Mouse (Mus musculus) hindbrain, embryonic 15.5 days (tissue): ENCODE results near the gene C5ar2. TPM values are rescaled to one million over a fixed set of nuclear protein-coding genes. Genes with fewer than 3 reads are reported as not detected.

Source experiments
- ATAC-seq: fragments of 200-750 bp; cut with Nextera tagmentation; 2 replicates; pipeline ENCODE4 v1.8.0; 2017; ENCODE audit warnings: low read depth, moderate number of reproducible peaks, moderate TSS enrichment; ENCODE audit not compliant: low FRiP score
- H3K27ac ChIP-seq: fragments of 300-500 bp; sonication (generic); replicated peaks from 2 replicates; pipeline ENCODE4 v1.5.1; 2015; ENCODE audit warnings: mild to moderate bottlenecking, inconsistent platforms
- H3K27me3 ChIP-seq: fragments of 300-500 bp; sonication (generic); 2 replicates; pipeline ENCODE4 v1.6.1; 2015; ENCODE audit warnings: control low read depth, inconsistent platforms
- H3K36me3 ChIP-seq: fragments of 300-500 bp; sonication (generic); 2 replicates; pipeline ENCODE4 v1.6.1; 2015; ENCODE audit warnings: control low read depth, inconsistent platforms
- H3K4me1 ChIP-seq: fragments of 300-500 bp; sonication (generic); replicated peaks from 2 replicates; pipeline ENCODE4 v1.6.1; 2015; ENCODE audit warnings: control low read depth, inconsistent platforms
- H3K4me2 ChIP-seq: fragments of 300-500 bp; sonication (generic); 2 replicates; pipeline ENCODE4 v1.6.1; 2015; ENCODE audit warnings: moderate library complexity, mild to moderate bottlenecking, inconsistent platforms
- H3K4me3 ChIP-seq: fragments of 300-500 bp; sonication (generic); 2 replicates; pipeline ENCODE4 v1.5.1; 2015; ENCODE audit warnings: mild to moderate bottlenecking, inconsistent platforms
- H3K9ac ChIP-seq: fragments of 300-500 bp; sonication (generic); 2 replicates; pipeline ENCODE4 v1.6.1; 2015; ENCODE audit warnings: inconsistent platforms
- H3K9me3 ChIP-seq: fragments of 300-500 bp; sonication (generic); 2 replicates; pipeline ENCODE4 v1.6.1; 2016; ENCODE audit warnings: control low read depth, inconsistent platforms
- WGBS: fragments of 180-500 bp; shearing (Covaris S2); methylation state at CpG from one replicate; pipeline ENCODE4 v1.1.7; 2015; 5-methylcytosine and 5-hydroxymethylcytosine counted together
- polyA plus RNA-seq: library from polyadenylated mRNA; unstranded; fragments of >200 nt; fragmentation: Nextera tagmentation; extraction: Ambion mirVana; gene quantifications from 2 replicates; pipeline ENCODE4 v1.2.1, GENCODE M21; 2015

C5ar2 gene
- polyA plus RNA-seq, 1 experiment from 2014 or later: 0.10 TPM

DNA sequence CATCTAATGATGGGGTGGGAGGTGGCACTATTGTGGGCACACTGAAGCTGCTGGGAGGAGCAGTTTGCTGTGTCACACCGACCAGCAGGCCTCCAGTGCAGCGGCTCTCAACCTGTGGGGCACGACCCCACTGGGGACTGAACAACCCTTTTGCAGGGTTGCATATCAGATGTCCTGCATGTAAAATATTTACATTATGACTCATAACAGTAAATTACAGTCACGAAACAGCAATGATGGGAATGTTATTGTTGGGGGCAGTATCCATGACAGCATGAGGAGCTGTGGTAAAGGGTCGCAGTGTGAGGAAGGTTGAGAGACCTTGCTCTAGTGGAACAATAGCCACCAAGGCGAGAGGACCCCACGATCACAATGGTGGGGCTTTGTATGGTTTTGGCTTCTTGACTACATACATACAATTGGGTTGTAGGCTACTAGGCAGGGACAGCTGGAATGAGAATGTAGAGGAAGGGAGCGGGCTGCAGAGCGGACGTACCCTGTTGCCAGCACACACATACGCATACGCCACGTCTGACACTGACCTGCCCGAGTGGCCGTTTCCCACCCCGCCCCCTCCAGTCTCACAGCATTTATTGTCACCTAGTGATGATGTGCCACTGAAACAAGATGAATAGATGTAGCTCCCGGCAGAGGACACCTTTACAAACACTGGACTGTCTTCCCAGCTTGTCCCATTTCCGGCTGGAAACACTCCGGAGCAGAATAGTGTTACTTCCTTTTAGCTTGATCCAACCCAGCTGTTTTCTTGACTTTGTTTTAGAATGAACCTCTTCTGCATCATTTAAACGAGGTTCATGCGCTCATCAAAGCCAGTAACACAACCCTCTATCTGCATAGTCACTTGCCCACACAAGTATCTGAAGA, 34.9 kb downstream of the C5ar2 start:
- no peak overlapping the region for H3K4me3 ChIP-seq
- ATAC-seq: no peak
- no peak overlapping the region for H3K4me2 ChIP-seq
- no peak overlapping the region for H3K9ac ChIP-seq
- H3K9me3 ChIP-seq: no peaks in the 10 kb centered on the region
- H3K36me3 ChIP-seq: peaks cover 48% of the 10 kb centered on the region; the same call in 1 of the 2 replicates
- no peaks in the 10 kb centered on the region for H3K27me3 ChIP-seq
- 85% methylated on average over 21 of the region's 21 CpGs for WGBS
- H3K27ac ChIP-seq: no peak overlapping the region
- no peaks in the 10 kb centered on the region for H3K4me1 ChIP-seq

DNA sequence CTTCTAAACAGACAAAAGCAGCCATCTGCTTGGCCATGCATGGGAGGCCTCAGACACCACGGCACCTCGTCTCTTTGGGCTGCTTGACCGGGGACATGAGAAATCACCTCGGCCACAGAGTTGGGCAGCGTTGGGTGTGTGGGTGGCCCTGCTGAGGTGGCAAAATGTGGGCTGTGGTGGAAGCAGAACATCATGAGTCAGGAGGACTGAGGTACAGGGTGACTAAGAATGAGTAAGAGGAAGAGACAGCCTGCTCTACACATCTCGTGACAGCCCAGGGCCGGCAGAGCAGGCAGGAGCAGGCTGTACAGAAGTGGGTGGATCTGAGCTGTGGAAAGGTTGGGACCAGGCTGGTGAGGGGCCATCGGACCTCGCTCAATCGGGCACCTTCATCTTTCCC, 36.5 kb downstream of the C5ar2 start:
- H3K9ac ChIP-seq: no peak overlapping the region
- H3K4me2 ChIP-seq: no peak overlapping the region
- no peaks in the 10 kb centered on the region for H3K27me3 ChIP-seq
- H3K9me3 ChIP-seq: no peaks in the 10 kb centered on the region
- H3K4me1 ChIP-seq: no peaks in the 10 kb centered on the region
- H3K27ac ChIP-seq: no peak overlapping the region
- H3K4me3 ChIP-seq: no peak overlapping the region
- WGBS: 92% methylated on average over 10 of the region's 10 CpGs
- peaks cover 47% of the 10 kb centered on the region; the same call in 1 of the 2 replicates for H3K36me3 ChIP-seq
- ATAC-seq: no peak

DNA sequence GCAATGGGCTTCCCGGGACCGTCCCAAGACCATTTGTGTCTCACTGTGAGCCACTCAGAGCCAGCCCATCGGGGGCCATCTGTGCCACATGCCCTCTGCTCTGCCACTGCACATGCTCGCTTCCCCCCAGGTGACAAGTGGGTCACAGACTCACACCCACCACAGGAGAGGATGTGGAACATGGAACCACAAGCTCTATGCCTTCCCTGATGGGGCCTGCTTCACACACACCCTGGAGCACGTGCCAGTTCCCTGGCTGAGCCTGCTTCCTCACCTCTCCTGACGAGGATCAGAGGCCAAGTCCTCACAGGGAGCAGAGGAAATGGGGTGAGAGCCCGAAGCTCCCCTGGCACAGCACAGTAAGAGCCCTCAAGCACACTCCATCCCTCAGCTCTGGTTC, 36.9 kb downstream of the C5ar2 start:
- 87% methylated on average over 7 of the region's 7 CpGs for WGBS
- peaks cover 50% of the 10 kb centered on the region for H3K36me3 ChIP-seq

DNA sequence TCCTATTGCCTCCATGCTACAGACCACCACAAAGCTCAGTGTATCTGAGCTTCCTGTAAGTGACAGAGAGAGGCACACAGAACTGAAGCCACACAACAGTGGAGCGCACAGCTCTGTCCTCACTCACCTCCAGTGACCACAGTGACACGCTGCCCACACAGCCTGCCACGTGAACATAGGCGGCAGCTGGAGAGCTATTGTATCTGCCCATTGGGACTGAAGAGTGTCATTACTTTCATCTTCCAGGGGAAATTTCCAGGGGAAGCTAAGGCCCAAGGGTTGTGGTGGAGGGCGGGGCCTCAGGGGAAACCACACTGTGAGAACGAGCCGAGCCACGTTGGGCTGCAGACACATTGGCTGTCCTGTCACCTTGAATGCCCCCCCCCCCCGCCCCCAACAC, 39.2 kb downstream of the C5ar2 start:
- H3K9ac ChIP-seq: no peak overlapping the region
- peaks cover 44% of the 10 kb centered on the region for H3K36me3 ChIP-seq
- H3K4me2 ChIP-seq: no peak overlapping the region
- WGBS: 81% methylated on average over 9 of the region's 9 CpGs
- H3K4me3 ChIP-seq: no peak overlapping the region
- no peak for ATAC-seq
- H3K9me3 ChIP-seq: no peaks in the 10 kb centered on the region
- no peaks in the 10 kb centered on the region for H3K27me3 ChIP-seq
- no peaks in the 10 kb centered on the region for H3K4me1 ChIP-seq
- H3K27ac ChIP-seq: no peak overlapping the region

More for the DNA sequence above, 36.9 kb downstream of the C5ar2 start:
- no peak overlapping the region for H3K4me2 ChIP-seq
- no peak overlapping the region for H3K9ac ChIP-seq
- H3K27ac ChIP-seq: no peak overlapping the region
- H3K9me3 ChIP-seq: no peaks in the 10 kb centered on the region
- no peaks in the 10 kb centered on the region for H3K27me3 ChIP-seq
- no peak overlapping the region for H3K4me3 ChIP-seq
- H3K4me1 ChIP-seq: no peaks in the 10 kb centered on the region
- ATAC-seq: no peak

DNA sequence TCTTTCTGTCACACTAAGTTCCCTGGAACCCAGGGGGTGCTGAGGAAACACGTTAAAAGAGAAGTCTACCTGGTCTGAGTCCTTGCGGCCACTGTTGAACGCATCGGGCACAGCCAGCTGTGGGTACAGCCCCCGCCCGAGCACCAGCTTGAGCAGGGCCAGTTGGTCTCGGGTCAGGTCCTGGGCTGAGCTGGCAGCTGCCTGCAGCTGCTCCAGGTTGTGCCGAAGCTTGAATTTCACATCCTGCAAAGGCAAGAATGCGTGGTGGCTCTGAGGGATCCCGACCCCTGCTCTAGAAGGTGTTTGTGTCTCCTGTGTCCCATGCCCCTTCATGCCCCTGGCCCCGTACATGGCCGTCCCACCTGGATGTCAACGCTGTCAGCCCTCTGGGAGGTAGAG, 40.5 kb downstream of the C5ar2 start:
- Histone ChIP-seq H3K4me3 (no peak overlapping the region), H3K4me1 (no peaks in the 10 kb centered on the region), H3K36me3 (peaks cover 49% of the 10 kb centered on the region), H3K9me3 (no peaks in the 10 kb centered on the region), H3K9ac (no peak overlapping the region), H3K4me2 (no peak overlapping the region), H3K27ac (no peak overlapping the region), H3K27me3 (no peaks in the 10 kb centered on the region)
- no peak for ATAC-seq
- WGBS: 94% methylated on average over 13 of the region's 13 CpGs

DNA sequence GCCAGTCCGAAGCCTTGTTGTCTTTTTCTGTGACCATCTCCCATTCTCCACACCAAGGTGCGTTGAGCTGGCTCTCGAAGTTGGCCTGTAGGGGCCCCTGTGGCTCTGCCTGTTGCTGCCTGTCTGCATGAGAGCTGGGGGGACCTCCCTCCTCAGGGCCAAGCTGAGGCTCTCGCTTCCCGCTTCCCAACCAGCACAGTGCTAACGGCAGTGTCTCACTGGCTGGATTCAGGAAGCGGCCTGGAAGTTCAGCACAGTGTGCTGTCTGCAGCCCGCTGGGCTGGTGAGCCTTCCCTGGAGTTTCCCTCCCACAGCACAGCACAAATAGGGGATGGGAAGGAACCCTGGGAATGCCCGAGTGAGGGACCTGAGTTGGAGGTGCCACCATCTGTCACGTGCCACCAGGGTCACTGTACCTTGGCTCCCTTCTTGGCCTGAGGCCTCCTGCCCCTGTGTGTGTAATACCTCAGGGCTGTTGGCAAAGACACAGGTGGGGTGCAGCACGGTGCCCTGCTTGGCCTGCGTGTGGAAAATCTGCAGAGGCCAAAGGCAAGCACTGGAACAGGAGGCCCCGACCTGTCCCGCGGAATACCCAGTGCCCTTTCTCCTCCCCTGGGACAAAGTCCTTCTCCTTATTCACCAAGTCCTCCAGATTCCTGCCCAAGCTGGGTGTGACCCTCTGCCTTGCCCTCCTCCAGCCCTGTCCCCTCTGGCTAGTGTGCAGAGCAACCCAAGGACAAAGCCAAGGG, 41.0 kb downstream of the C5ar2 start:
- Histone ChIP-seq H3K36me3 (peaks cover 55% of the 10 kb centered on the region), H3K27me3 (no peaks in the 10 kb centered on the region), H3K9ac (no peak overlapping the region), H3K4me1 (no peaks in the 10 kb centered on the region), H3K9me3 (no peaks in the 10 kb centered on the region), H3K4me3 (no peak overlapping the region), H3K4me2 (no peak overlapping the region), H3K27ac (no peak overlapping the region)
- WGBS: 86% methylated on average over 15 of the region's 15 CpGs
- no peak for ATAC-seq

DNA sequence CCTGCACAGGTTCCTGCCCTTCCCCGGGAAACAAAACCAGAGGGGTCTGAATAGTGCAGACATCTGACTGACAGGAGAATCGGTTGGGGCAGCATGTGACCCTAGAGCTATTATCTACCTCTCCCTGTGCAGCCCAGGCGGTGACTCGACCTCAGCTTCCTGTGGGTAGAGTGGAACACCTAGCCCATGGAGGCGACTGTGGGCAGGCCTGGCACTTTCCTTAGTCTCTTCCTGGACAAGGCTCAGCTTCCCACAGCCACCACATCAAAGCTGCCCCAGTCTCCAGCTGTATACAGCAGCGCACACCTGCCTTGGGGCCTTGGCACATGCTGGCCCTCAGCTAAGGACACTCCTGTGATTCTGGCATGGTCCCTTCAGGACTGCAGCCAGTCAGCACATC, 42.8 kb downstream of the C5ar2 start:
- 84% methylated on average over 6 of the region's 6 CpGs for WGBS
- Histone ChIP-seq H3K4me1 (no peaks in the 10 kb centered on the region), H3K27me3 (no peaks in the 10 kb centered on the region), H3K4me3 (no peak overlapping the region), H3K9ac (no peak overlapping the region), H3K36me3 (peaks cover 61% of the 10 kb centered on the region), H3K4me2 (no peak overlapping the region), H3K27ac (no peak overlapping the region), H3K9me3 (no peaks in the 10 kb centered on the region)
- ATAC-seq: no peak

DNA sequence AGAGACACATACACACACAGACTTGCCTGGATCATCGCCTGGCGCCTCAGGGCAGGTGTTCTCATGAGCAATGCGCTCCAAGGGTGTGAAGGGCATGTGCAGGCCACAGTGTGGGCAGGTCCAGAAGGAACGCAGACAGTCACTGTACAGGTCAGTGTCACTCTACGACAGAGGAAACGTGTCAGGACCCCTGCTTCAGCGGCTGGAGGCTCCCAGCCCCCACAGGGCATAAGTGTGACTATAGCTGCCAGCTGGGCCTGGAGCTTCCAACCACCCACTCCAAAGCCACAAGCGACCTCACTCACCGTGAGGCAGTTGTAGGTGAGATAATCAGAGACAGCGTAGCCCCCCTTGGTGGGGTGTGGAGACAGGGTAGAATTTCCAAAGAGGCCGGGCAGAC, 45.4 kb downstream of the C5ar2 start:
- Histone ChIP-seq H3K36me3 (peaks cover 56% of the 10 kb centered on the region), H3K27ac (no peak overlapping the region), H3K4me2 (no peak overlapping the region), H3K4me1 (no peaks in the 10 kb centered on the region), H3K9ac (no peak overlapping the region), H3K4me3 (no peak overlapping the region), H3K27me3 (no peaks in the 10 kb centered on the region), H3K9me3 (no peaks in the 10 kb centered on the region)
- WGBS: 94% methylated on average over 11 of the region's 11 CpGs
- no peak for ATAC-seq

DNA sequence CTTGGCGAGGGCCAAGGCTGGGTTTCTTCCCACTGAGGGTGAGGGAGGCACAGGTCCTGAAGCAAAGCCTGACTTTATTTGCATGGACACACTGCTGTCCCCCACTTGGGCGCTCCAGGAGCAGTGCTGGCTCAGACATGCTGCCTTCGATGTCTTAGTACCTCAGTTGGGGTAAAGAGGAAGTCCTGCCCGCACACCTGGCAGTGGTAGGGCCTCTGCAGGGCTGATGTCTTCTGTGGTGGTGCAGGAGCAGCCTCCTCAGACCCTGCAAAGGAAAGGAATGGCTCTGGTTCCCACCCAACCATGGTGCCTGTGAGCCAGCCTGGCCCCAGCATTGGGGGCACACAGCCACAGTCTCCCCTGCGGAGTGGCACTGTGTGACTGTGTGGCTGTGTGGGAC, 46.8 kb downstream of the C5ar2 start:
- Histone ChIP-seq H3K27ac (no peak overlapping the region), H3K36me3 (peaks cover 43% of the 10 kb centered on the region), H3K27me3 (no peaks in the 10 kb centered on the region), H3K4me2 (no peak overlapping the region), H3K9me3 (no peaks in the 10 kb centered on the region), H3K9ac (no peak overlapping the region), H3K4me1 (peaks cover 2% of the 10 kb centered on the region; the same call in 1 of the 2 replicates), H3K4me3 (no peak overlapping the region)
- 84% methylated on average over 5 of the region's 5 CpGs for WGBS
- ATAC-seq: no peak

DNA sequence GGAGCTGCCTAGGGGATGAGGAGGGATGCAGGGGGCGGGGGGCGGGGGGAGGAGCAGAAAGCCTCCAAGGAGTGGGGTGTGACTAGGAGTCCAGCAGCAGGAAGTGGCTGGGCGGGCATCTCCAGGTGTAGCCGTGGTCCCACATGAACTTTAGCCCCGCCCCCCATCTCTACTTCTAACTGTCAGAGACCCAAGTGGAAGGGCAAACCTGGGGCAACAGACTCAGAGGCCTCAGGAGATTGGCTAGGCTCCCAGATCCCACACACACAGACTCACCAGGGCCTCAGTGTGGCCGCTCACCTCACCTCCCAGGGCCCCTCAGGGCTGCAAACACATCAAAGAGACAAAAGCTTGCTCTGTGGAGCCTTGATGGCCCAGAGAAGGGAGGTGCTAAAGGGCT, 47.3 kb downstream of the C5ar2 start:
- H3K9me3 ChIP-seq: no peaks in the 10 kb centered on the region
- H3K4me3 ChIP-seq: no peak overlapping the region
- H3K36me3 ChIP-seq: peaks cover 37% of the 10 kb centered on the region
- no peak overlapping the region for H3K27ac ChIP-seq
- H3K9ac ChIP-seq: no peak overlapping the region
- H3K4me2 ChIP-seq: no peak overlapping the region
- no peak for ATAC-seq
- peaks cover 3% of the 10 kb centered on the region; the same call in 1 of the 2 replicates for H3K4me1 ChIP-seq
- WGBS: 77% methylated on average over 6 of the region's 6 CpGs
- no peaks in the 10 kb centered on the region for H3K27me3 ChIP-seq

DNA sequence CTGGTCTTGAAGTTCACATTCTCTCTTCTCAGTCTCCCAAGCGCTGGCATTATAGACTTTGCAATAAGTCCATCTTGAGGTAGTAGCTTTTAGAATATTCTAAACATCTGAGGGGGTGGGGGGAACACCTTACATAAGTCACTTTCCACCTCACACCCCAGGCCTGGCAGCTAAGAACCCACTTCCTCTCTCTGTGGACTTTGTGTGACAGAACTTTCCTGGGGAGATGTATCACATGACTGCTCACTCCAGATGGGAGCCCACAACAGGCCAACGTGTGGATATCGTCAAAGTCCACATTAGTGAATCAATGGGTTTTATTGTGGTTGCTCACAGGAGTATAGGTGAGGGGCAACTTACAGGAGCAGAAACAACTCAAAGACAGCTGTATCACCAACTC, 50.3 kb downstream of the C5ar2 start:
- 57% methylated on average over 3 of the region's 3 CpGs for WGBS

DNA sequence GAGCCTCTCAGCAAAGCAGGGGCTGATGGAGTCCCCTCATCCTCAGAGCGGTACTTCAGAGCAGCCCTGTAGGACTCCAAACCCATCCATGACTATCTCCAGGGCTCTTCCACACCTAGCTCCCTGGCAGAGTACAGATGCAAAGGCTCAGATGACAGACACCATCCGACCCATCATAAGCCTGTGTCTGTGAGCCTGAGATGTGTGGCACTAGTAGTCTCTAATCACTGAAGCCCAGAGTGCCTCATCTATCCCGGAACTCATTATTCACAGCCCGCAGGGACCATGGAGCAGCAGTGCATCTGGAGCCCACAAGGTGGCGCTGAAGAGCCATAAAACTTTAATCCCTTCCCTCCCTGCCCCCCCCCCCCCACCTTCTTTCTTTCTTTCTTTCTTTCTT, 51.6 kb downstream of the C5ar2 start:
- Histone ChIP-seq H3K36me3 (0 out of 2 replicates have a peak, but pooled peaks cover 6% of the 10 kb centered on the region), H3K4me1 (peaks cover 3% of the 10 kb centered on the region; the same call in 1 of the 2 replicates), H3K27ac (no peak overlapping the region), H3K4me2 (no peak overlapping the region), H3K9ac (no peak overlapping the region), H3K9me3 (no peaks in the 10 kb centered on the region), H3K27me3 (no peaks in the 10 kb centered on the region), H3K4me3 (no peak overlapping the region)
- WGBS: 18% methylated on average over 5 of the region's 5 CpGs
- ATAC-seq: peak; percentile 45; the same call in 1 of the 2 replicates

More for the DNA sequence above, 50.3 kb downstream of the C5ar2 start:
- H3K27ac ChIP-seq: no peak overlapping the region
- H3K9me3 ChIP-seq: no peaks in the 10 kb centered on the region
- no peak overlapping the region for H3K4me2 ChIP-seq
- peaks cover 3% of the 10 kb centered on the region; the same call in 1 of the 2 replicates for H3K4me1 ChIP-seq
- no peak overlapping the region for H3K4me3 ChIP-seq
- H3K27me3 ChIP-seq: no peaks in the 10 kb centered on the region
- peaks cover 19% of the 10 kb centered on the region; the same call in 1 of the 2 replicates for H3K36me3 ChIP-seq
- H3K9ac ChIP-seq: no peak overlapping the region
- ATAC-seq: no peak
